Mouse (Mus musculus): Measurements from ENCODE around the gene Bud23.

Gene Bud23

DNA sequence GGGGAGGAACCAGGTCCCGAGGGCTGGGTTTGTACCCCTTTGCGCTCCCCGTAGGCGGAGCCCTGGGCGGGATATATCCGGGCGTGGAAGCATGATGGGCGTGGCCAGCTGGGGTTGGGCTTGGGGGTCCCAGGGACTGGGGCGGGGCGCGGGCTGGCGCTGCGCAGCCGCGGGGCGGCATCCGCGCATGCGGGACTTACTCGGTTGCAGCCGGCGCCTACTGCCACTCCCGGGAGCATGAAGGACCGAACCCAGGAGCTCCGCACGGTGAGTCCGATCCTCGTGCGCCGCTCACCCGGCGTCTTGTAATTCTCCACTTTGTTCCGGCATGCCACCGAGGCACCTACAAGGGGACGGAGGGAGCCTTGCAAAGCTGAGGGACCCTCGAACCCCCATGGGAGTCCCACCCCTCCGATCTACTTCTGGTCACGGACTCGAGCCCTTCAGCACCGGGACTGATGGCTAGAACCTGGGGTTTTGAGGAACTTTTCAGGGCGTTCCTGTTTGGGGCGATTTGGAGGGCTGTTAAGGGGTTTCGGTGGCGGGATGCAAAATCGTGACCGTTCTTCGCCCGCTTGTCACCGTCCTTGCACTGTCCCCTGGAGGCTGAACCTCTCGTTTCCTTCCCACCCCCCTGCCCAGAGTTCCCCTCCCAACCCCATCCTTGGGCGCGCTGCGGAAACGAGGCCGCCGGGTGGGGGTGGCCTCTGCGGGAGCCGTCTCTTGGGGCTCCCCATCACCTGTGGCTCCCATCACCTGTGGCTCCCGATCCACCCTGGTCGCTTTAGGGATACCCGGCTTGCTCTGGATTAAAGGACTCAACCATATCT is 41.2 kb downstream of the Bud23 start, which contains the start of gene Stx1a:
Gene Stx1a (plus strand): TSS at position 139 of the 830 bp plus-strand sequence.
- DNase-seq (ENCODE audit: extremely low spot score, low spot score): peak; percentile 88

GRCm38 (mm10) chr5:135021814-135022213 is 42.9 kb downstream of the Bud23 start:
- DNase-seq (ENCODE audit: extremely low spot score, low spot score): no peak

- no peak for DNase-seq (ENCODE audit: extremely low spot score, low spot score)
These were observed 48.5 kb downstream of the Bud23 start for GRCm38 (mm10) chr5:135016224-135016759.

DNA sequence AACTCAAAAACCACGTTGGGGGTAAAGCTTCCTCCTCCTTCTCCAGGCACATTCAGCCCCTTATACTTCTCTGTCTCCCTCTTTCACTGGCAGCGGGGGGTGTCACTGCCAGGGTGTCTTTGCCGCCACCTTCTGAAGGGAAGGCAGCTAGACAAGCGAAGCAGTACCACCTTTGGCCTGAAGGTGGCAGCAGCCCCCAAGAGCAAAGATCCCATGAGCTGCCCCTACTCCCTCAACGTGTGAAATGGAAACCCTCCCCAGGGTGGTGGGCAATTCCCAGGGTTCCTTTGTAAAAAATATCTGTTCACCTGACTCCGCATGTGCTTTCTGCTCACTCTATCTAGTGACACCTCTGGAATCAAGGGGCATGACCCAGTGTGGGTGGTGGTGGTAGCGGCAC is 49.3 kb downstream of the Bud23 start:
- DNase-seq (ENCODE audit: extremely low spot score, low spot score): peak; percentile 81

- DNase-seq (ENCODE audit: extremely low spot score, low spot score): peak; percentile 83
These were observed 51.9 kb downstream of the Bud23 start for GRCm38 (mm10) chr5:135012671-135013441.

GRCm38 (mm10) chr5:135011809-135012613 is 52.7 kb downstream of the Bud23 start:
- DNase-seq (ENCODE audit: extremely low spot score, low spot score): peak; percentile 41

- no peak for DNase-seq (ENCODE audit: extremely low spot score, low spot score)
These were observed 53.7 kb downstream of the Bud23 start for GRCm38 (mm10) chr5:135010841-135011743.

- DNase-seq (ENCODE audit: extremely low spot score, low spot score): no peak
These were observed 54.4 kb downstream of the Bud23 start for GRCm38 (mm10) chr5:135010320-135010709.

DNA sequence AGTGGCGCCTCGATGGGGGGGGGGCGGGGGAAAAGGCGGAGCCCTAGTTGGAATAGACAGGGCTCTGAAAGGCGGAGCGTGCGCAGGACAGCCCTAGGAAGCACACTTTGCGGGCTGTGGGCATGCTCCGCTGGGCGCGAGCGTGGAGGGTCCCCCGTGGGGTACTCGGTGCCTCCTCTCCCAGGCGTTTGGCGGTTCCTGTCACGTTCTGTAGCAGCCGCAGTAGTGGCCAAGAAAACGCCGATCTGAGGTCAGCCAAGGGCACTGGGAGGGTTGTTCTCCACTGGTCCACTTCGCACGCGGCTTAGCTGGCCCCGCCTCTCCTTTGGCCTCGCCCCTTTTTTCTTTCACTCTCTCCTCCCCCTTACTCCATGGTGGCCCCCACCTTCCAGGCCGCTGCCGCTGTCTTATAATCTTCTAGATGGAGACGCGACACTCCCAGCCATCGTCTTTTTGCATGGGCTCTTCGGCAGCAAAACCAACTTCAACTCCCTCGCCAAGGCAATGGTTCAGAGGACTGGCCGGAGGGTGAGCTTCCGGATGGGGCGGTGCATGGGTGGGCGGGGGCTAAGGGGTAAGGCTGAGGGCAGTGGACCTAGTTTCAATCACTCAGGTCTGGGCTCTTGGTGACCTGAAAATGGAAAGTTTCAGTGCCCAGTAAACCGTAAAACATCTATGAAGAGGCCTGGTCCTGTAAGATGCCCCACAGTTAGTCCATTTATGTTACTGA is 55.0 kb downstream of the Bud23 start:
- peak; percentile 90 for DNase-seq (ENCODE audit: extremely low spot score, low spot score)

GRCm38 (mm10) chr5:135008671-135009589 is 55.8 kb downstream of the Bud23 start, which contains the start of gene Abhd11:
Gene Abhd11 (plus strand): TSS chr5:135009152.
- DNase-seq (ENCODE audit: extremely low spot score, low spot score): peak; percentile 97

DNA sequence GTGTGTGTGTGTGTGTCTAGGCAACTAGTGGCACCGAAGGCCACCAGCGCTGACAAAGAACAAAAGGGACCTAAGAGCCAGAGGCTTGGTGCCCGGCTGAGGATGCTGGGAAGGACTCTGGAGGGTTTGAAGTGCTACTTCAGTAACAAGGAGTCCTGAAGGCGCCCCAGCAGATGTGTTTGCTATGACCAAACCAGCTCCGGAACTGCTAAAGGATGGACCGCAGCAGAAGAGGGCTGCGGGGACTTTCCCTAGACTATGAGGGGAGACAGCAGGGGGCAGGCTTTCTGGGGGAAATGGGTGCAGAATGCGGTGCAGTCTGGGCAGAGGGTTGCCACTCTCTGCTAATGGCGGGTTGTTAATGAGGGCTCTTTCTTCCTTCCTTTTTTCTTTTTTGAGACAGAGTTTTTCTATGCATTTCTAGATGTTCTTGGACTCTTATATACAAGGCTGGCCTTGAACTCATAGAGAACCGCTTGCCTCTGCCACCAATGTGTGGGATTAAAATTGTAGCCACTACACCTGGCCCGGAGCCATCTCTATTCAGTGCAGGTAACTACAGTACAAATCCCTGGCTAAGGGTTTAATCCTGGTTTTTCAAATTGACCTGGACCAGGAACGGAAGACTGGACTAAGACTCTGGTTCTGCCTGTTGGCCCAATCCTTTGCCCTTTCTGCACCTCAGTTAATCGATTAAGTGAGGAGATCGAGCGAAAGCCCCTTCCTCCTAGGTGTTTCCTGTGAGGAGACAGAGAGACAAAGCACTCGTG is 56.8 kb downstream of the Bud23 start:
- no peak for DNase-seq (ENCODE audit: extremely low spot score, low spot score)
